Mouse (Mus musculus): Measurements from ENCODE around the gene Vav2.

- TF ChIP-seq POLR2A (IDR thresholded peaks at IDR 0.05; ENCODE audit: borderline replicate concordance, control insufficient read depth, low read depth, low read length) (no peak), CTCF (IDR thresholded peaks at IDR 0.05; ENCODE audit: control insufficient read depth, insufficient read depth, low read length) (no peak)
Measured at GRCm38 (mm10) chr2:27340682-27341081, 86.2 kb downstream of the Vav2 start.

Data from bone marrow, adult 2 months (tissue).